Comparison of ENCODE assay signal across 19 mouse cellular contexts in genomic region chr4:138777417-138778407, GRCm38 (mm10). TPM values are rescaled to one million over a fixed set of nuclear protein-coding genes. Genes with fewer than 3 reads are reported as not detected.
DNase-seq lines count a peak whose midpoint lies in the region; ATAC-seq and TF ChIP-seq lines count a peak whose summit lies in the region.
"Had no signal": no experiment of that assay in that cellular context is flagged by ENCODE, and none has a peak within 500 bp of the region (broad histone marks: within the 10 kb centered on the region; RNA-seq: fewer than 3 reads in every experiment).

No protein-coding gene starts in this region.

- ATAC-seq in hindbrain, embryonic 11.5 days (ENCODE audit: low FRiP score), result no peak
- no peak for ATAC-seq in midbrain, postnatal 0 days (ENCODE audit: low FRiP score)
- ATAC-seq: Patski had no signal

- no peak overlapping the region for H3K4me3 ChIP-seq in layer of hippocampus, adult 2 months
- H3K4me3 ChIP-seq in hindbrain, embryonic 11.5 days (ENCODE audit: low read depth, low read length), result no peak overlapping the region
- no peak overlapping the region for H3K4me3 ChIP-seq in midbrain, postnatal 0 days (ENCODE audit: low read depth, low read length)
- H3K4me3 ChIP-seq: forebrain, embryonic 12.5 days had no signal

- no peaks in the 10 kb centered on the region for H3K9me3 ChIP-seq in hindbrain, embryonic 11.5 days (ENCODE audit: control insufficient read depth, low read length)
- no peaks in the 10 kb centered on the region for H3K9me3 ChIP-seq in midbrain, postnatal 0 days (ENCODE audit: low read length)
- H3K9me3 ChIP-seq: forebrain, embryonic 12.5 days had no signal

- no peak overlapping the region for H3K4me2 ChIP-seq in hindbrain, embryonic 11.5 days (replicated peaks; ENCODE audit: low read depth, low read length)
- H3K4me2 ChIP-seq in midbrain, postnatal 0 days (ENCODE audit: low read depth, low read length, poor library complexity, severe bottlenecking), result no peak overlapping the region
- H3K4me2 ChIP-seq: forebrain, embryonic 12.5 days had no signal

- no peak overlapping the region for H3K9ac ChIP-seq in hindbrain, embryonic 11.5 days (ENCODE audit: low read depth, low read length)
- H3K9ac ChIP-seq in midbrain, postnatal 0 days (replicated peaks; ENCODE audit: low read length, poor library complexity, severe bottlenecking), result no peak overlapping the region
- H3K9ac ChIP-seq: forebrain, embryonic 12.5 days had no signal

- no peaks in the 10 kb centered on the region for H3K4me1 ChIP-seq in hindbrain, embryonic 11.5 days (replicated peaks; ENCODE audit: control insufficient read depth, insufficient read depth, low read length)
- H3K4me1 ChIP-seq in midbrain, postnatal 0 days (ENCODE audit: insufficient read depth, low read length), result no peaks in the 10 kb centered on the region

- H3K27me3 ChIP-seq in hindbrain, embryonic 11.5 days (ENCODE audit: control insufficient read depth, insufficient read depth, low read length), result no peaks in the 10 kb centered on the region
- no peaks in the 10 kb centered on the region for H3K27me3 ChIP-seq in midbrain, postnatal 0 days (ENCODE audit: insufficient read depth, low read length)
- H3K27me3 ChIP-seq: forebrain, embryonic 12.5 days had no signal

- no peak for DNase-seq in layer of hippocampus, adult 2 months (ENCODE audit: low spot score in 2 of 2)
- DNase-seq in layer of hippocampus, postnatal 14 days (ENCODE audit: low spot score in 2 of 2), result no peak
- peak; percentile 13 for DNase-seq in embryo, embryonic 11.5 days (ENCODE audit: low read depth, low spot score)
- peak; percentile 56 for DNase-seq in hindbrain, embryonic 11.5 days (ENCODE audit: low spot score)
- DNase-seq in midbrain, postnatal 0 days (ENCODE audit: low spot score), result peak; percentile 77
- DNase-seq in cerebellum, postnatal 25 days, result no peak
- no peak for DNase-seq in thymus, postnatal 0 days (ENCODE audit: low spot score)
- no peak for DNase-seq in spleen, postnatal 4 days (ENCODE audit: low spot score in 2 of 2)
- DNase-seq: gastrocnemius, postnatal 36 days; kidney, postnatal 36 days; spleen, adult 18-20 months had no signal

- WGBS in hindbrain, embryonic 11.5 days, result 56% methylated on average over 20 of the region's 20 CpGs
- 43% methylated on average over 20 of the region's 20 CpGs for WGBS in midbrain, postnatal 0 days

- peak overlapping the region; percentile 57 for H3K27ac ChIP-seq in layer of hippocampus, adult 2 months
- H3K27ac ChIP-seq in hindbrain, embryonic 11.5 days (ENCODE audit: low read depth, low read length), result peak overlapping the region; percentile 61
- no peak overlapping the region for H3K27ac ChIP-seq in midbrain, postnatal 0 days (ENCODE audit: low read depth, low read length)
- H3K27ac ChIP-seq: forebrain, embryonic 12.5 days had no signal

- H3K36me3 ChIP-seq in hindbrain, embryonic 11.5 days (ENCODE audit: control insufficient read depth, insufficient read depth, low read length), result no peaks in the 10 kb centered on the region
- no peaks in the 10 kb centered on the region for H3K36me3 ChIP-seq in midbrain, postnatal 0 days (ENCODE audit: insufficient read depth, low read length)
- H3K36me3 ChIP-seq: forebrain, embryonic 12.5 days had no signal

- TF ChIP-seq CTCF in layer of hippocampus, adult 2 months (conservative IDR thresholded peaks at IDR 0.05), result no peak
- no peak for TF ChIP-seq CTCF in midbrain, postnatal 0 days (IDR thresholded peaks at IDR 0.05)

RNA-seq across cellular contexts. Expression of gene Pla2g2d, which starts 2.2 kb away (rescaled TPM):
- total RNA-seq in layer of hippocampus, adult 2 months (2021), result under 1 TPM; 0.23 to 0.64 TPM
- total RNA-seq in layer of hippocampus, postnatal 14 days (2021), result under 1 TPM in 1 of 2 experiments, not detected in 1; 0.29 TPM
- polyA plus RNA-seq in hindbrain, embryonic 11.5 days (2014; fragmentation: Nextera tagmentation; extraction: Ambion mirVana), result 0.84 and 1.5 TPM in 2 replicates
- total RNA-seq in midbrain, postnatal 0 days (2014; rRNA removed), result 0.47 TPM in 1 of 2 replicates, not detected in the other
- 0.38 and 0.52 TPM in 2 replicates for polyA plus RNA-seq in midbrain, postnatal 0 days (2015; fragmentation: Nextera tagmentation; extraction: Ambion mirVana)
- 0.40 and 0.47 TPM in 2 replicates for polyA plus RNA-seq in thymus, postnatal 0 days (2015; fragmentation: Nextera tagmentation; extraction: Ambion mirVana)
- total RNA-seq: CH12.LX; liver, adult 2 months; monocyte, adult 5-6 weeks had no signal
- polyA plus RNA-seq: forebrain, embryonic 12.5 days; heart, embryonic 14.5 days; liver, adult 2 months; lung, embryonic 16.5 days had no signal

RNA-seq across cellular contexts. Expression of gene Pla2g2f, which starts 20.3 kb away (rescaled TPM):
- total RNA-seq in layer of hippocampus, adult 2 months (2021), result 1 to 10 TPM; 1.6 to 2.3 TPM
- total RNA-seq in layer of hippocampus, postnatal 14 days (2021), result under 1 TPM; 0.16 to 0.60 TPM
- 0.12 TPM in 1 of 2 replicates, not detected in the other for polyA plus RNA-seq in hindbrain, embryonic 11.5 days (2014; fragmentation: Nextera tagmentation; extraction: Ambion mirVana)
- total RNA-seq in midbrain, postnatal 0 days (2014; rRNA removed), result 0.33 and 1.9 TPM in 2 replicates
- 0.06 TPM in 1 of 2 replicates, not detected in the other for polyA plus RNA-seq in midbrain, postnatal 0 days (2015; fragmentation: Nextera tagmentation; extraction: Ambion mirVana)
- 0.15 and 0.25 TPM in 2 replicates for polyA plus RNA-seq in thymus, postnatal 0 days (2015; fragmentation: Nextera tagmentation; extraction: Ambion mirVana)
- total RNA-seq: CH12.LX; gastrocnemius, postnatal 36 days; left cerebral cortex, postnatal 10 days; liver, adult 2 months; monocyte, adult 5-6 weeks had no signal
- polyA plus RNA-seq: forebrain, embryonic 12.5 days; heart, embryonic 14.5 days; liver, adult 2 months; lung, embryonic 16.5 days; Patski had no signal

RNA-seq across cellular contexts. Expression of gene Ubxn10, which starts 40.7 kb away (rescaled TPM):
- 1 to 10 TPM; 1.9 to 2.1 TPM for total RNA-seq in layer of hippocampus, adult 2 months (2021)
- 1 to 10 TPM; 1.5 to 2.7 TPM for total RNA-seq in layer of hippocampus, postnatal 14 days (2021)
- polyA plus RNA-seq in hindbrain, embryonic 11.5 days (2014; fragmentation: Nextera tagmentation; extraction: Ambion mirVana), result 2.8 and 4.3 TPM in 2 replicates
- 5.4 and 9.6 TPM in 2 replicates for total RNA-seq in midbrain, postnatal 0 days (2014; rRNA removed)
- 3.5 and 4.3 TPM in 2 replicates for polyA plus RNA-seq in midbrain, postnatal 0 days (2015; fragmentation: Nextera tagmentation; extraction: Ambion mirVana)
- polyA plus RNA-seq in thymus, postnatal 0 days (2015; fragmentation: Nextera tagmentation; extraction: Ambion mirVana), result 0.41 and 0.46 TPM in 2 replicates
- total RNA-seq: CH12.LX; monocyte, adult 5-6 weeks had no signal
- polyA plus RNA-seq: Patski had no signal

RNA-seq across cellular contexts. Expression of gene Pla2g2c, which starts 53.1 kb away (rescaled TPM):
- total RNA-seq in layer of hippocampus, adult 2 months (2021), result not detected
- total RNA-seq in layer of hippocampus, postnatal 14 days (2021), result under 1 TPM in 1 of 2 experiments, not detected in 1; 0.28 TPM
- polyA plus RNA-seq in hindbrain, embryonic 11.5 days (2014; fragmentation: Nextera tagmentation; extraction: Ambion mirVana), result 0.48 and 0.68 TPM in 2 replicates
- 0.44 TPM in 1 of 2 replicates, not detected in the other for total RNA-seq in midbrain, postnatal 0 days (2014; rRNA removed)
- 0.54 and 0.57 TPM in 2 replicates for polyA plus RNA-seq in midbrain, postnatal 0 days (2015; fragmentation: Nextera tagmentation; extraction: Ambion mirVana)
- 0.15 and 0.25 TPM in 2 replicates for polyA plus RNA-seq in thymus, postnatal 0 days (2015; fragmentation: Nextera tagmentation; extraction: Ambion mirVana)
- total RNA-seq: CH12.LX; gastrocnemius, postnatal 36 days; left cerebral cortex, postnatal 10 days; liver, adult 2 months; monocyte, adult 5-6 weeks had no signal
- polyA plus RNA-seq: liver, adult 2 months; Patski had no signal

Comparison
In these comparisons a context has a peak if more than half of its experiments do, and no peak if none do; other contexts are left out.
1. DNase-seq: peak in embryo, embryonic 11.5 days (single experiment), hindbrain, embryonic 11.5 days (single experiment) and midbrain, postnatal 0 days (single experiment); none in layer of hippocampus, adult 2 months (0 of 2), layer of hippocampus, postnatal 14 days (0 of 2), cerebellum, postnatal 25 days (0 of 2), thymus, postnatal 0 days (single experiment) and spleen, postnatal 4 days (0 of 2).